Mouse (Mus musculus) neural tube, embryonic 15.5 days (tissue): Measurements from ENCODE around the gene Olfr135. TPM values are rescaled to one million over a fixed set of nuclear protein-coding genes. Genes with fewer than 3 reads are reported as not detected.

Source experiments
- ATAC-seq: fragments of 200-750 bp; cut with Nextera tagmentation; 2 replicates; pipeline ENCODE4 v1.8.0; 2017; ENCODE audit warnings: mild to moderate bottlenecking, moderate TSS enrichment, moderate library complexity; ENCODE audit not compliant: low FRiP score
- H3K27ac ChIP-seq: fragments of 300-500 bp; sonication (generic); replicated peaks from 2 replicates; pipeline ENCODE4 v1.5.1; 2015; ENCODE audit warnings: mild to moderate bottlenecking, inconsistent platforms
- H3K27me3 ChIP-seq: fragments of 300-500 bp; sonication (generic); replicated peaks from 2 replicates; pipeline ENCODE4 v1.6.1; 2015; ENCODE audit warnings: inconsistent platforms
- H3K36me3 ChIP-seq: fragments of 300-500 bp; sonication (generic); 2 replicates; pipeline ENCODE4 v1.6.1; 2015; ENCODE audit warnings: inconsistent platforms
- H3K4me1 ChIP-seq: fragments of 300-500 bp; sonication (generic); 2 replicates; pipeline ENCODE4 v1.6.1; 2015; ENCODE audit warnings: inconsistent platforms
- H3K4me2 ChIP-seq: fragments of 300-500 bp; sonication (generic); 2 replicates; pipeline ENCODE4 v1.6.1; 2015; ENCODE audit warnings: inconsistent platforms, mild to moderate bottlenecking, moderate library complexity
- H3K4me3 ChIP-seq: fragments of 300-500 bp; sonication (generic); replicated peaks from 2 replicates; pipeline ENCODE4 v1.5.1; 2015; ENCODE audit warnings: mild to moderate bottlenecking, inconsistent platforms
- H3K9ac ChIP-seq: fragments of 300-500 bp; sonication (generic); replicated peaks from 2 replicates; pipeline ENCODE4 v1.6.1; 2015; ENCODE audit warnings: mild to moderate bottlenecking, inconsistent platforms
- H3K9me3 ChIP-seq: fragments of 300-500 bp; sonication (generic); replicated peaks from 2 replicates; pipeline ENCODE4 v1.6.1; 2016; ENCODE audit warnings: inconsistent platforms
- WGBS: fragments of 180-500 bp; shearing (Covaris S2); methylation state at CpG from one replicate; pipeline ENCODE4 v1.1.7; 2015; ENCODE audit warnings: mixed read lengths; 5-methylcytosine and 5-hydroxymethylcytosine counted together
- polyA plus RNA-seq: library from polyadenylated mRNA; unstranded; fragments of >200 nt; fragmentation: Nextera tagmentation; extraction: Ambion mirVana; gene quantifications from 2 replicates; pipeline ENCODE4 v1.2.1, GENCODE M21; 2015

Gene Olfr135
- polyA plus RNA-seq, result not detected in 2 replicates

GRCm38 (mm10) chr17:38204035-38204434 lies at the start of gene Olfr135:
Gene Olfr135, plus strand, starts transcription at chr17:38204335.
- no peak within 1 kb of the TSS for H3K9ac ChIP-seq
- H3K4me2 ChIP-seq, result no peak within 1 kb of the TSS
- no peak within 1 kb of the TSS for H3K4me3 ChIP-seq
- WGBS, result 96% methylated on average over 1 of the region's 1 CpGs
- peaks cover 3% of the 10 kb centered on the region; the same call in 1 of the 2 replicates for H3K9me3 ChIP-seq
- no peak within 1 kb of the TSS for H3K27ac ChIP-seq
- no peaks in the 10 kb centered on the region for H3K4me1 ChIP-seq
- no peaks in the 10 kb centered on the region for H3K27me3 ChIP-seq
- no peaks in the 10 kb centered on the region for H3K36me3 ChIP-seq
- no peak for ATAC-seq

GRCm38 (mm10) chr17:38171088-38171487 lies 33.0 kb upstream of the Olfr135 start, which contains the start of gene Olfr134:
Gene Olfr134, plus strand, starts transcription at chr17:38171388.
- WGBS, result 74% methylated on average over 3 of the region's 3 CpGs
- no peak for ATAC-seq
- no peak within 1 kb of the TSS for H3K27ac ChIP-seq

More at GRCm38 (mm10) chr17:38171088-38171487, 33.0 kb upstream of the Olfr135 start, which contains the start of gene Olfr134:
- H3K4me3 ChIP-seq, result no peak within 1 kb of the TSS
- H3K4me1 ChIP-seq, result no peaks in the 10 kb centered on the region
- no peak within 1 kb of the TSS for H3K9ac ChIP-seq
- no peaks in the 10 kb centered on the region for H3K36me3 ChIP-seq
- H3K9me3 ChIP-seq, result no peaks in the 10 kb centered on the region
- no peaks in the 10 kb centered on the region for H3K27me3 ChIP-seq
- H3K4me2 ChIP-seq, result no peak within 1 kb of the TSS

Other genes with a start within 250 kb of the Olfr135 start
- gene Olfr129, start 144.3 kb upstream of the Olfr135 start, polyA plus RNA-seq, result not detected in 2 replicates
- not detected in 2 replicates for gene Olfr130, start 140.4 kb upstream of the Olfr135 start, polyA plus RNA-seq
- gene Olfr131, start 115.6 kb upstream of the Olfr135 start, polyA plus RNA-seq, result not detected in 2 replicates
- gene Olfr132, start 69.8 kb upstream of the Olfr135 start, polyA plus RNA-seq, result not detected in 2 replicates
- not detected in 2 replicates for gene Olfr133, start 59.1 kb upstream of the Olfr135 start, polyA plus RNA-seq
- not detected in 2 replicates for gene Olfr134, start 32.9 kb upstream of the Olfr135 start, polyA plus RNA-seq
- gene Olfr138, start 56.7 kb downstream of the Olfr135 start, polyA plus RNA-seq, result not detected in 2 replicates
- not detected in 2 replicates for gene Olfr137, start 103.2 kb downstream of the Olfr135 start, polyA plus RNA-seq
- gene Olfr136, start 125.5 kb downstream of the Olfr135 start, polyA plus RNA-seq, result not detected in 2 replicates
- gene Esp36, start 215.8 kb downstream of the Olfr135 start, polyA plus RNA-seq, result not detected in 2 replicates